Mouse (Mus musculus) hindbrain, postnatal 0 days (tissue): Measurements from ENCODE around the gene Zdhhc1. TPM values are rescaled to one million over a fixed set of nuclear protein-coding genes. Genes with fewer than 3 reads are reported as not detected.

Experiments used
- ATAC-seq: fragments of 200-750 bp; cut with Nextera tagmentation; 2 replicates; pipeline ENCODE4 v1.8.0; 2017; ENCODE audit warnings: mild to moderate bottlenecking, moderate TSS enrichment, moderate library complexity
- DNase-seq: peaks from one replicate; pipeline ENCODE4 v3.0.0-alpha.2; 2015; ENCODE audit warnings: low spot score
- H3K27ac ChIP-seq: fragments of 300-500 bp; sonication (generic); 2 replicates; pipeline ENCODE4 v1.5.1; 2014; ENCODE audit warnings: mild to moderate bottlenecking
- H3K27me3 ChIP-seq: fragments of 300-500 bp; sonication (generic); 2 replicates; pipeline ENCODE4 v1.6.1; 2014; ENCODE audit warnings: low read length, mixed read lengths; ENCODE audit not compliant: insufficient read depth
- H3K36me3 ChIP-seq: fragments of 300-500 bp; sonication (generic); 2 replicates; pipeline ENCODE4 v1.6.1; 2014; ENCODE audit warnings: low read length, mixed read lengths; ENCODE audit not compliant: insufficient read depth
- H3K4me1 ChIP-seq: fragments of 300-500 bp; sonication (generic); 2 replicates; pipeline ENCODE4 v1.6.1; 2014; ENCODE audit warnings: antibody characterized with exemption, low read length, mixed read lengths; ENCODE audit not compliant: insufficient read depth
- H3K4me2 ChIP-seq: fragments of 300-500 bp; sonication (generic); 2 replicates; pipeline ENCODE4 v1.6.1; 2014; ENCODE audit warnings: low read depth, mild to moderate bottlenecking, low read length, moderate library complexity, mixed read lengths
- H3K4me3 ChIP-seq: fragments of 300-500 bp; sonication (generic); 2 replicates; pipeline ENCODE4 v1.5.1; 2014; ENCODE audit warnings: low read length
- H3K9ac ChIP-seq: fragments of 300-500 bp; sonication (generic); replicated peaks from 2 replicates; pipeline ENCODE4 v1.6.1; 2014; ENCODE audit warnings: mild to moderate bottlenecking, low read length, moderate library complexity, mixed read lengths
- H3K9me3 ChIP-seq: fragments of 300-500 bp; sonication (generic); 2 replicates; pipeline ENCODE4 v1.6.1; 2016; ENCODE audit warnings: low read length, mixed read lengths
- CTCF ChIP-seq: IDR thresholded peaks from 2 replicates; pipeline ENCODE4 v1.5.1; 2016; ENCODE audit warnings: antibody characterized with exemption, control low read depth, low read depth
- WGBS: fragments of 180-500 bp; shearing (Covaris S2); extraction: QIAGEN DNeasy Blood & Tissue Kit; methylation state at CpG from one replicate; pipeline ENCODE4 v1.1.7; 2014; 5-methylcytosine and 5-hydroxymethylcytosine counted together
- polyA plus RNA-seq: library from polyadenylated mRNA; unstranded; fragments of >200 nt; fragmentation: Nextera tagmentation; extraction: Ambion mirVana; gene quantifications from 2 replicates; pipeline ENCODE4 v1.2.1, GENCODE M21; 2015
- total RNA-seq: library from RNA; depleted of rRNA; stranded (reverse); fragments of >200 nt; gene quantifications from 2 replicates; pipeline ENCODE4 v1.2.3, GENCODE M21; 2014; rRNA removed

The Zdhhc1 gene
- 49.3 and 54.2 TPM in 2 replicates for total RNA-seq
- polyA plus RNA-seq = 31.3 and 34.7 TPM in 2 replicates

GRCm38 (mm10) chr8:105496439-105497180 is at the start of gene Zdhhc1:
Gene Zdhhc1, minus strand, starts transcription at chr8:105496902.
- Histone ChIP-seq H3K27me3 (no peaks in the 10 kb centered on the region), H3K36me3 (no peaks in the 10 kb centered on the region), H3K4me1 (peaks cover 18% of the 10 kb centered on the region), H3K4me3 (peak within 1 kb of the TSS; percentile 89), H3K9me3 (no peaks in the 10 kb centered on the region), H3K4me2 (peak within 1 kb of the TSS; percentile 97), H3K27ac (peak within 1 kb of the TSS; percentile 89), H3K9ac (peak within 1 kb of the TSS; percentile 93)
- DNase-seq (peak; percentile 93), ATAC-seq (peak; percentile 91)
- under 1% methylated on average over 65 of the region's 68 CpGs for WGBS
- peak; percentile 53 for TF ChIP-seq CTCF

GRCm38 (mm10) chr8:105545249-105545648 is 48.5 kb upstream of the Zdhhc1 start:
- WGBS = 69% methylated on average over 3 of the region's 3 CpGs
- H3K4me3 ChIP-seq = no peak overlapping the region
- no peaks in the 10 kb centered on the region for H3K9me3 ChIP-seq
- H3K27me3 ChIP-seq = no peaks in the 10 kb centered on the region
- ATAC-seq = peak; percentile 14; the same call in 1 of the 2 replicates
- DNase-seq = no peak
- H3K36me3 ChIP-seq = no peaks in the 10 kb centered on the region
- TF ChIP-seq CTCF = no peak
- H3K4me1 ChIP-seq = peaks cover 26% of the 10 kb centered on the region
- peak overlapping the region; percentile 54; the same call in 1 of the 2 replicates for H3K27ac ChIP-seq
- no peak overlapping the region for H3K4me2 ChIP-seq
- H3K9ac ChIP-seq = no peak overlapping the region

GRCm38 (mm10) chr8:105544544-105545205 is 48.0 kb upstream of the Zdhhc1 start:
- no peaks in the 10 kb centered on the region for H3K27me3 ChIP-seq
- DNase-seq (peak; percentile 55), ATAC-seq (peak; percentile 74)
- no peak overlapping the region for H3K4me3 ChIP-seq
- H3K9ac ChIP-seq = no peak overlapping the region
- no peaks in the 10 kb centered on the region for H3K9me3 ChIP-seq
- peaks cover 26% of the 10 kb centered on the region for H3K4me1 ChIP-seq
- 30% methylated on average over 7 of the region's 7 CpGs for WGBS
- no peaks in the 10 kb centered on the region for H3K36me3 ChIP-seq
- peak overlapping the region; percentile 54; the same call in 1 of the 2 replicates for H3K27ac ChIP-seq
- TF ChIP-seq CTCF = no peak
- H3K4me2 ChIP-seq = no peak overlapping the region

- H3K36me3 ChIP-seq = peaks cover 5% of the 10 kb centered on the region; the same call in 1 of the 2 replicates
- no peak overlapping the region for H3K4me2 ChIP-seq
- no peak overlapping the region for H3K4me3 ChIP-seq
- TF ChIP-seq CTCF = no peak
- peaks cover 26% of the 10 kb centered on the region for H3K4me1 ChIP-seq
- ATAC-seq (no peak), DNase-seq (no peak)
- no peaks in the 10 kb centered on the region for H3K9me3 ChIP-seq
- no peaks in the 10 kb centered on the region for H3K27me3 ChIP-seq
- H3K9ac ChIP-seq = no peak overlapping the region
- WGBS = 29% methylated on average over 1 of the region's 1 CpGs
- peak overlapping the region; percentile 54; the same call in 1 of the 2 replicates for H3K27ac ChIP-seq
These were observed 47.0 kb upstream of the Zdhhc1 start for GRCm38 (mm10) chr8:105543703-105544102.

GRCm38 (mm10) chr8:105542808-105543207 is 46.1 kb upstream of the Zdhhc1 start:
- no peaks in the 10 kb centered on the region for H3K27me3 ChIP-seq
- no peak overlapping the region for H3K4me2 ChIP-seq
- TF ChIP-seq CTCF = no peak
- H3K4me3 ChIP-seq = no peak overlapping the region
- peaks cover 26% of the 10 kb centered on the region for H3K4me1 ChIP-seq
- H3K27ac ChIP-seq = no peak overlapping the region
- WGBS = 98% methylated on average over 2 of the region's 2 CpGs
- no peak for ATAC-seq
- DNase-seq = no peak
- H3K36me3 ChIP-seq = peaks cover 12% of the 10 kb centered on the region; the same call in 1 of the 2 replicates
- H3K9ac ChIP-seq = no peak overlapping the region
- H3K9me3 ChIP-seq = no peaks in the 10 kb centered on the region

GRCm38 (mm10) chr8:105542032-105542656 is 45.4 kb upstream of the Zdhhc1 start:
- no peaks in the 10 kb centered on the region for H3K9me3 ChIP-seq
- no peak overlapping the region for H3K9ac ChIP-seq
- WGBS = 90% methylated on average over 3 of the region's 3 CpGs
- TF ChIP-seq CTCF = no peak
- no peak for DNase-seq
- H3K27ac ChIP-seq = no peak overlapping the region
- no peak overlapping the region for H3K4me2 ChIP-seq
- H3K27me3 ChIP-seq = no peaks in the 10 kb centered on the region
- peaks cover 12% of the 10 kb centered on the region; the same call in 1 of the 2 replicates for H3K36me3 ChIP-seq
- peaks cover 26% of the 10 kb centered on the region for H3K4me1 ChIP-seq
- no peak for ATAC-seq
- no peak overlapping the region for H3K4me3 ChIP-seq
